Mouse (Mus musculus): ENCODE results near the gene Gbx1. TPM values are rescaled to one million over a fixed set of nuclear protein-coding genes. Genes with fewer than 3 reads are reported as not detected.

Gbx1 gene
- polyA plus RNA-seq, 1 experiment = 0.44 TPM

DNA sequence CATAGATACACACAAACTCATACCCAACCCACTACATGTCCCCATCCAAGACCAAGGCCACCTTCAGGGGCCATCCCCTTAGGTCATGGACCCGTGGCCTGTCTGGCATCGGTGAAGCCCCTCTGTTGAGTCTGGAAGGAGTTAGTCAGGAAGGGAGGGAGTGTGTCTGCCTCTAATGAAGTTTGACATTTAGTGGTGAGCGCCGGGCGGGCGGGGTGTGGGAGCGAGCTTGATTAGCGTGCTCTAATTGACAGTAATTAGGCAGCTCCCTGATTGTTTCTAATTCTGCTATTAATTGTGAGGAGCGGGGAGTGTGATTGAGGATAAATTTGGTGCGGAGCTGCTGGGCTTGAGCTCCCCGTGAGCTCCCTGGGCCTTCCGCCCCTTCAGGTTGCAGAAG lies 29.5 kb downstream of the Gbx1 start:
- no peak for TF ChIP-seq CTCF (IDR thresholded peaks at IDR 0.05; ENCODE audit: borderline replicate concordance, insufficient read depth, low read depth, low read length)
- no peak for TF ChIP-seq POLR2A (IDR thresholded peaks at IDR 0.05; ENCODE audit: borderline replicate concordance, insufficient read depth, low read length)
- Histone ChIP-seq H3K4me3 (replicated peaks; ENCODE audit: insufficient read depth, low read depth, low read length) (no peak overlapping the region), H3K27me3 (ENCODE audit: control insufficient read depth, insufficient read depth, low read length) (no peaks in the 10 kb centered on the region), H3K4me1 (ENCODE audit: control insufficient read depth, insufficient read depth, low read length) (peaks cover 3% of the 10 kb centered on the region; the same call in 1 of the 2 replicates), H3K27ac (ENCODE audit: insufficient read depth, low read length) (no peak overlapping the region)
- 69% methylated on average over 12 of the region's 12 CpGs for WGBS
- no peak for DNase-seq

DNA sequence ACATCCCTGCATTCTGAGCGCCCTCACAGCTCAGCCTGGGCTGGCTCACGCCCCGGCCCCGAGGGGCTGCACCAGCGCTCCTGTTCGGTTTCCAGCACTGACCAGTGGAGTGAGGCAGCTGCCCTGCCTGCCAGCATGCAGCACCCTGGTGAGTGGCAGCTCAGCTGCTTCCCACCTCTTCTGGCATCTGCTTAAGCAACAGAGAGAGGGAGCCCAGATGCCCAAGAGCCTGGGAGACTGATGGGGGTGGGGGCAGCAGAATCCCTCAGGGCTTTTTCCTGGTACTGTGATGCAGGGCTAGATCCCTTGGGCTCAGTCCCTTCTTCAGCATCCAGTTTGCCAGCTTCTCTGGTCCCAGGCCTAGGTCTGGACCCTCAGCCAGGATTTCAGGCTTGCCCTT lies 30.2 kb downstream of the Gbx1 start:
- peaks cover 3% of the 10 kb centered on the region; the same call in 1 of the 2 replicates for H3K4me1 ChIP-seq (ENCODE audit: control insufficient read depth, insufficient read depth, low read length)
- WGBS = 36% methylated on average over 6 of the region's 6 CpGs

DNA sequence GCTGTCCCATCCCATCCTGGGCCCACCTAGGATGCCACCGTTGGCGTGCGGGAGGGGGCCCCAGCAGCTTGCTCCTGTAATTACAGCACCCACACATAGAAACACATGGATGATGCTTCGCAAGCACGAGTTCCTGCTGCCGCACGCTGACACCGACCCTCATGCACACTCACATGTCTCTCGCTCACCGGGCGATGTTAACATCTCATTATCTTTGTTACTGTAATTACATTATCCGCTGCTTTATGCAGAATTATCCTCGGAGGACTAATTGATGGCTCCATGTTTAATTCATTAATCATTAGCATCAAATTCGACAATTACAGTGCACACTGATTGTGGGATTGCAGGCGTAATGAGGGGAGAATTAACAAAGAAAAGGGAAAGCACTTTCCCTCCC lies 32.0 kb downstream of the Gbx1 start:
- 84% methylated on average over 15 of the region's 15 CpGs for WGBS
- Histone ChIP-seq H3K4me1 (ENCODE audit: control insufficient read depth, insufficient read depth, low read length) (no peaks in the 10 kb centered on the region; the same call in 1 of the 2 replicates), H3K27me3 (ENCODE audit: control insufficient read depth, insufficient read depth, low read length) (no peaks in the 10 kb centered on the region), H3K27ac (ENCODE audit: insufficient read depth, low read length) (no peak overlapping the region), H3K4me3 (replicated peaks; ENCODE audit: insufficient read depth, low read depth, low read length) (no peak overlapping the region)
- peak in 1 of 2 experiments; percentile 4 for DNase-seq
- TF ChIP-seq CTCF (IDR thresholded peaks at IDR 0.05; ENCODE audit: borderline replicate concordance, insufficient read depth, low read depth, low read length) = no peak
- TF ChIP-seq POLR2A (IDR thresholded peaks at IDR 0.05; ENCODE audit: borderline replicate concordance, insufficient read depth, low read length) = no peak

More for the DNA sequence above, 30.2 kb downstream of the Gbx1 start:
- DNase-seq = no peak
- Histone ChIP-seq H3K27ac (ENCODE audit: insufficient read depth, low read length) (no peak overlapping the region), H3K27me3 (ENCODE audit: control insufficient read depth, insufficient read depth, low read length) (no peaks in the 10 kb centered on the region), H3K4me3 (replicated peaks; ENCODE audit: insufficient read depth, low read depth, low read length) (no peak overlapping the region)
- no peak for TF ChIP-seq POLR2A (IDR thresholded peaks at IDR 0.05; ENCODE audit: borderline replicate concordance, insufficient read depth, low read length)
- no peak for TF ChIP-seq CTCF (IDR thresholded peaks at IDR 0.05; ENCODE audit: borderline replicate concordance, insufficient read depth, low read depth, low read length)

DNA sequence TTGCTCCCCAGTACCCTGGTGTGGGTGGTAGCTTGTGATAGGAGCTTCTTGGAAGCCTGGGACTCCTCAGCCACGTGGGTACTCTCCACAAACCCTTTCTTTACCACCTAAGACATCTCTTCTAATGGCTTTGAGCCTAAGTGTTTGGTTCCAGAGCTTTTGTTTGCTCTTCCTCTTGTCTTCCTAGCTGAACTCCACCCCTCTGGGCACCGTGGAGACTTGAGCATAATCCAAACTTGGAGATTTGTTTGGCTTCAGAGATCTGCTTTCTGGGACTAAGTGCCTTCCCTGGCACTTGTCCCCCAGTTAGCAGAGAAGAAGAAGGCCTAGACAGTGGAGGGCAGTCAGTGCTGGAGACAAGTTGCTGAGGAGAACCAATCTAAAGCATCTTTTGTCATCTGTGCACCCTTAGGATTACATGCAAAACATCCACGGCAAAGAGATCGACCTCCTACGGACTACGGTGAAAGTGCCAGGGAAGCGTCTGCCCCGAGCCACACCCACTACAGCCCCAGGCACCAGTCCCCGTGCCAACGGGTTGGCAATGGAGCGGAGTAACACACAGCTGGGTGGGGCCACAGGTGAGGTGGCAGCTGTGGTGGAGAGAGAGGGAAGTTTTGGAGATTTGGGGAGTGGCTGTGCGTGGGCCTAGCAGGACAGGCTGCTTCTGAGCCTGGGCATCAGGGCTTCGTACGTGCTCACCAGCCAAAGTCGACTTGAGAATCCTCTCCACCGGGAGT lies 34.3 kb downstream of the Gbx1 start:
- H3K4me3 ChIP-seq (replicated peaks; ENCODE audit: insufficient read depth, low read depth, low read length) = no peak overlapping the region
- 30% methylated on average over 16 of the region's 16 CpGs for WGBS
- no peak for DNase-seq
- no peaks in the 10 kb centered on the region for H3K27me3 ChIP-seq (ENCODE audit: control insufficient read depth, insufficient read depth, low read length)
- no peak overlapping the region for H3K27ac ChIP-seq (ENCODE audit: insufficient read depth, low read length)
- peaks cover 3% of the 10 kb centered on the region for H3K4me1 ChIP-seq (ENCODE audit: control insufficient read depth, insufficient read depth, low read length)
- TF ChIP-seq POLR2A (IDR thresholded peaks at IDR 0.05; ENCODE audit: borderline replicate concordance, insufficient read depth, low read length) (no peak), CTCF (IDR thresholded peaks at IDR 0.05; ENCODE audit: borderline replicate concordance, insufficient read depth, low read depth, low read length) (no peak)

DNA sequence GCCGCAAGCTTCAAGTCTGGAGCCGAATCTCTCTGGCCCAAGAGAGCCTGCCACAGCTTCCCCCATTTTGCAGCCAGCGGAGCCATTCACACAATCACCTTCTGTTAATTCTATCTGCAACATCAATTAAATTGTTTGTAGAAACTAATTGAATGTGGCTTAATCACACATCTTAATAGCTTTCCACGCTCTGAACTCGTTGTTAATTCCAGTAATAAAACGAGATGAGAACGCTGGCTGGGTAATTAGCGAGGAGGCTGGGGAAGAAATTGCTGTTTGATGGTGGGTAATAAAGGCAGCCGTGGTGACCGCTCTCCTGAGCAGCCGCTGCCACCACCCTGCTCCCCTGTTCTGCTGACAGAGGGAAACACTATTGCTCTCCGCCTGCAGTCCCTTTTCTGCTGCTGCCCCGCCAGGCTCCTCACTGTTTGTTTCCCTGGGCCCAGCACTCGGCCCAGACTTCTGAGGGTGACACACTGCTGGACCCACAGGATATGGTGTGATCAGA lies 36.5 kb downstream of the Gbx1 start:
- H3K4me1 ChIP-seq (ENCODE audit: control insufficient read depth, insufficient read depth, low read length) = peaks cover 25% of the 10 kb centered on the region
- H3K4me3 ChIP-seq (replicated peaks; ENCODE audit: insufficient read depth, low read depth, low read length) = no peak overlapping the region
- no peak for TF ChIP-seq CTCF (IDR thresholded peaks at IDR 0.05; ENCODE audit: borderline replicate concordance, insufficient read depth, low read depth, low read length)
- TF ChIP-seq POLR2A (IDR thresholded peaks at IDR 0.05; ENCODE audit: borderline replicate concordance, insufficient read depth, low read length) = no peak
- no peaks in the 10 kb centered on the region for H3K27me3 ChIP-seq (ENCODE audit: control insufficient read depth, insufficient read depth, low read length)
- 89% methylated on average over 14 of the region's 14 CpGs for WGBS
- DNase-seq = no peak
- no peak overlapping the region for H3K27ac ChIP-seq (ENCODE audit: insufficient read depth, low read length)

DNA sequence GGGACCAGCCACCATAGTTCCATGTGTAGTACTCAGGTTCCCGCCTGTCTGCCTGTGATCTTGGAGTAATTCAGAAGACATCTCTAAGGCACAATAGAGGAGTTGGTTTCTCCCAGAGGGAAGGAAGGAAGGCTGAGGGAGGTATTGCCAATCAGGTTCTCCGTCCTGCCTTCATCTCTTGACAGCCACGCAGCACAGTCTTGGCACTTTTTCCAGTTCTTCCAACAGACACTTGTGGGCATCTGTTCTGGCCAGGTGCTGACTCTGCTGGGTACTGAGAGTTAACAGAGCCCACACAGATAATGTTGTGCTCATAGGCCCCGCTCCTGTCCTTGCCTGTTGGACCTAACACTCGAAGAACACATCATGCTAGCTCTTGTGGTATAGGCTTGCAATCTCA lies 40.3 kb downstream of the Gbx1 start:
- no peak for DNase-seq
- no peak for TF ChIP-seq CTCF (IDR thresholded peaks at IDR 0.05; ENCODE audit: borderline replicate concordance, insufficient read depth, low read depth, low read length)
- Histone ChIP-seq H3K27me3 (ENCODE audit: control insufficient read depth, insufficient read depth, low read length) (no peaks in the 10 kb centered on the region), H3K4me1 (ENCODE audit: control insufficient read depth, insufficient read depth, low read length) (peaks cover 30% of the 10 kb centered on the region), H3K27ac (ENCODE audit: insufficient read depth, low read length) (peak overlapping the region; percentile 70), H3K4me3 (replicated peaks; ENCODE audit: insufficient read depth, low read depth, low read length) (no peak overlapping the region)
- WGBS = 25% methylated on average over 5 of the region's 5 CpGs

DNA sequence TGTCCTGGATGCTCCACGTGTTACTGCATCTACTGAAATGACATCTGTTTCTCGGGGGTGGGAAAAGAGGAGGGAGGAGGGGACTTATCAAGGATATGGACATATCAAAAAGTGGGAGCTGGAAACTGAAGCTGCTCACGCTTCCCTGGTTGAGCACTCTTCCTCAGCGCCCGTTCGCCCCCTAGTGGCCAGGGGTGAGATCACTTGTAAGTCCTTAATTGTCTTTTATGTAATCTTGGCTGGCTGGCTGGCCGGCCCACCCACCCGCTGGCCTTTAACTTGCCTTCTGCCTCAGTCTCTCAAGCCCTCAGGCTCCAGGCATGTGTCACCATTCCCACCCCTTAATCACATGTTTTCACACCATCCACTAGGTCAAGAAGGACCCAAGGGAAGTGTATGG lies 40.9 kb downstream of the Gbx1 start:
- H3K4me1 ChIP-seq (ENCODE audit: control insufficient read depth, insufficient read depth, low read length) = peaks cover 36% of the 10 kb centered on the region
- H3K4me3 ChIP-seq (replicated peaks; ENCODE audit: insufficient read depth, low read depth, low read length) = no peak overlapping the region
- TF ChIP-seq CTCF (IDR thresholded peaks at IDR 0.05; ENCODE audit: borderline replicate concordance, insufficient read depth, low read depth, low read length) = peak; percentile 91
- no peak for TF ChIP-seq POLR2A (IDR thresholded peaks at IDR 0.05; ENCODE audit: borderline replicate concordance, insufficient read depth, low read length)
- 1% methylated on average over 8 of the region's 8 CpGs for WGBS
- peak overlapping the region; percentile 70 for H3K27ac ChIP-seq (ENCODE audit: insufficient read depth, low read length)
- no peaks in the 10 kb centered on the region for H3K27me3 ChIP-seq (ENCODE audit: control insufficient read depth, insufficient read depth, low read length)
- peak; percentile 85 to 92 for DNase-seq

DNA sequence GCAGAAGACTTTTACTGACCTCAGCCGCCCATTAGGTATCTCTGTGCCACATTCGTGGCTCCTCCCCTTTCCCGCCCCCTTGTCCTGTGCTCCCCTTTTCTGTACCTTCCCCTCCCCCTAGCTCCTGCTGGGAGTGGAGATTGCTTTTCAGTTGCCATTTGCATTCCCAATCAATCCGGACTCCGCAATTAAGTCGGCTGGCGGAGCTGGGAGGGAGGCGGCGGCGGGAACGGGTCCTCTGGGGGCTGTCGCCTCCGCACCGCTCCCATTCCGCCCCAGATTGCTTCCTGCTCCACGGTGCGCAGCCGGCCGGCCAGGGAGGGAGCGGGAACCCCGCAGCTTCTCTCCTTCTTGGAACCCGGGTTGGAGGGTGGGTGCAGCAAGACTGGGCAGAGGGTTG lies 42.0 kb downstream of the Gbx1 start:
- H3K27me3 ChIP-seq (ENCODE audit: control insufficient read depth, insufficient read depth, low read length) = no peaks in the 10 kb centered on the region
- H3K4me1 ChIP-seq (ENCODE audit: control insufficient read depth, insufficient read depth, low read length) = peaks cover 40% of the 10 kb centered on the region
- no peak for DNase-seq
- H3K27ac ChIP-seq (ENCODE audit: insufficient read depth, low read length) = no peak overlapping the region
- H3K4me3 ChIP-seq (replicated peaks; ENCODE audit: insufficient read depth, low read depth, low read length) = no peak overlapping the region
- TF ChIP-seq CTCF (IDR thresholded peaks at IDR 0.05; ENCODE audit: borderline replicate concordance, insufficient read depth, low read depth, low read length) (no peak), POLR2A (IDR thresholded peaks at IDR 0.05; ENCODE audit: borderline replicate concordance, insufficient read depth, low read length) (no peak)
- WGBS = 52% methylated on average over 22 of the region's 22 CpGs
